Mouse (Mus musculus) limb, embryonic 13.5 days (tissue): Measurements from ENCODE around the gene Ifnz. TPM values are rescaled to one million over a fixed set of nuclear protein-coding genes. Genes with fewer than 3 reads are reported as not detected.
A peak's percentile ranks its signal among the peaks of the same experiment; 100 is the strongest.
"Not testable (repeated sequence)": the region's sequence is repeated elsewhere in the genome, so short reads cannot be mapped to it uniquely, and the experiment has no call there.

ENCODE experiments used
- ATAC-seq: fragments of 200-750 bp; cut with Nextera tagmentation; 2 replicates; pipeline ENCODE4 v1.8.0; 2017; ENCODE audit warnings: low read depth, moderate number of reproducible peaks, moderate TSS enrichment; ENCODE audit not compliant: low FRiP score
- H3K27ac ChIP-seq: fragments of 300-500 bp; sonication (generic); 2 replicates; pipeline ENCODE4 v1.5.1; 2015; ENCODE audit warnings: inconsistent platforms, mild to moderate bottlenecking, moderate library complexity
- H3K27me3 ChIP-seq: fragments of 300-500 bp; sonication (generic); 2 replicates; pipeline ENCODE4 v1.6.1; 2015; ENCODE audit warnings: mild to moderate bottlenecking, inconsistent platforms
- H3K36me3 ChIP-seq: fragments of 300-500 bp; sonication (generic); 2 replicates; pipeline ENCODE4 v1.6.1; 2015; ENCODE audit warnings: inconsistent platforms, mild to moderate bottlenecking, moderate library complexity
- H3K4me1 ChIP-seq: fragments of 300-500 bp; sonication (generic); 2 replicates; pipeline ENCODE4 v1.6.1; 2015; ENCODE audit warnings: inconsistent platforms
- H3K4me2 ChIP-seq: fragments of 300-500 bp; sonication (generic); replicated peaks from 2 replicates; pipeline ENCODE4 v1.6.1; 2015; ENCODE audit warnings: inconsistent platforms, mild to moderate bottlenecking, moderate library complexity
- H3K4me3 ChIP-seq: fragments of 300-500 bp; sonication (generic); 2 replicates; pipeline ENCODE4 v1.5.1; 2015; ENCODE audit warnings: moderate library complexity, mild to moderate bottlenecking, inconsistent platforms
- H3K9ac ChIP-seq: fragments of 300-500 bp; sonication (generic); 2 replicates; pipeline ENCODE4 v1.6.1; 2015; ENCODE audit warnings: mild to moderate bottlenecking, inconsistent platforms
- H3K9me3 ChIP-seq: fragments of 300-500 bp; sonication (generic); 2 replicates; pipeline ENCODE4 v1.6.1; 2016; ENCODE audit warnings: inconsistent platforms
- WGBS: fragments of 180-500 bp; shearing (Covaris S2); methylation state at CpG from one replicate; pipeline ENCODE4 v1.1.7; 2015; 5-methylcytosine and 5-hydroxymethylcytosine counted together
- polyA plus RNA-seq: library from polyadenylated mRNA; unstranded; fragments of >200 nt; fragmentation: Nextera tagmentation; extraction: Ambion mirVana; gene quantifications from 2 replicates; pipeline ENCODE4 v1.2.1, GENCODE M21; 2015

Gene Ifnz
- polyA plus RNA-seq, 1 experiment from 2014 or later = 0.41 TPM

DNA sequence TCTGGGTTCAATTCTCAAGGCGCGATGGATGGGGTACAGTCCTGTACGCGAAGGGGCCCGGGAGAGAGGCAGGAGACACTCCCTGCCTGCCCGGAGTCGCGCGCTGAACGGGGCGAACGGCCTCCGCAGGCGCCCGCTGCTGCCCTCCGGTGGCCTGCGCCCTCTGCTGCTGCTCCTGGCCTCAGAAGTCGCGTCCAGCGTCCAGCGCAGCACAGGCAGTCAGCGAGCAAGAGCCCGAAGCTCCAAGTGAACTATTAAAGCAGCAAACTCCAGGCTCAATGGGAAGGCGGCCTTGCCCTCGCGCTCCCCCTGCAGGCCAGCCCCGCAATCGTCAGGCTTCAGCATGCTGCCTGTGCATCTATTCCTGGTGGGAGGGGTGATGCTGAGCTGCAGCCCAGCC, 21.5 kb upstream of the Ifnz start:
- ATAC-seq, H3K9ac ChIP-seq, H3K4me1 ChIP-seq, H3K27me3 ChIP-seq, H3K9me3 ChIP-seq, H3K36me3 ChIP-seq: not testable (repeated sequence)
- H3K4me2 ChIP-seq = peak overlapping the region; percentile 57
- under 1% methylated on average over 23 of the region's 28 CpGs for WGBS
- peak overlapping the region; percentile 40 for H3K4me3 ChIP-seq
- H3K27ac ChIP-seq = peak overlapping the region; percentile 65

DNA sequence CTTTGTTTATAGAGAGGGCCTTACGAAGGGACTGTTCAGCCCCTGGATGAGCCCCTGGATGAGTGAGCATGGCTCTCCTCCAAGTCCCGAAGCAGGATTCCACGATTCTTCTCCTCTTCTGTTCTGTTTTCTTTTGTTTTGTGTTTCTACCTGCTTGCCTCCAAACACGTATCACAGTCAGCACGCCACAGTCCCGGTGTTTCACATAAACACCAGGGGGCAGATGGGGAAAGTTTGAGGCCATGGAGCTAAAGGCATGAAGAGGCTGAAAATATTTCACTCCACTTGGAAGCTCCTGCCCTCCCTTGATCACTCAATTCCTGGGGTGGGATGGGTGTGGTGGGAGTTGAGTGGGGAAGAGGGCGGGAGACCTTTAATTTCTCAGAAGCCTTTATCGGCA, 20.2 kb upstream of the Ifnz start:
- H3K4me3 ChIP-seq, H3K4me1 ChIP-seq, H3K4me2 ChIP-seq, H3K9me3 ChIP-seq, H3K27me3 ChIP-seq, H3K9ac ChIP-seq, H3K27ac ChIP-seq, ATAC-seq, H3K36me3 ChIP-seq: not testable (repeated sequence)
- 63% methylated on average over 6 of the region's 8 CpGs for WGBS

DNA sequence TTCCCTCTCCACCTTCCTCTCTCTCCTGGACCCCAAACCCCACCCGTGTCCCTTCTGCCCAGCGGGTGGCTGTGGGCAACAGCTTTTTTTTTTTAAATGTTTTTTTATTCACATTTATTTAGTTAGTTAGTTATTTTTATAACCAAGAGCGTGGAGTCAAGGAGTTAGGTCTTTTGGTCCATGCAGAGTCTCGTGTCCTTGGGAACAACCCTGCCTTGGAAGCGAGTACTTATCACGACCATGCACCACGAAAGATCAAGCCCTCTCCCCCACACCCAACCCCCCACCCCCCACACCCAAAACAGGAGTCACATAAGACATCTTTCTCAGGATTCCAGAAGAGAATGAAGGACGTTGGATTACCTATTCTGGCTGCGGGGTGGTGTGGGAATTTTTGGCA, 19.6 kb upstream of the Ifnz start:
- H3K27me3 ChIP-seq, H3K27ac ChIP-seq, ATAC-seq, H3K9me3 ChIP-seq, H3K36me3 ChIP-seq, H3K4me1 ChIP-seq, H3K4me3 ChIP-seq, H3K9ac ChIP-seq: not testable (repeated sequence)
- H3K4me2 ChIP-seq = peak overlapping the region; percentile 54
- 49% methylated on average over 9 of the region's 9 CpGs for WGBS

GRCm38 (mm10) chr4:88763384-88764018, 18.4 kb upstream of the Ifnz start:
- Histone ChIP-seq H3K4me2 (peak overlapping the region; percentile 59), H3K4me3 (peak overlapping the region; percentile 43), H3K9ac (peak overlapping the region; percentile 51; the same call in 1 of the 2 replicates)
- H3K36me3 ChIP-seq, H3K4me1 ChIP-seq, ATAC-seq, H3K27me3 ChIP-seq, H3K9me3 ChIP-seq, H3K27ac ChIP-seq: not testable (repeated sequence)
- 4% methylated on average over 27 of the region's 42 CpGs for WGBS

DNA sequence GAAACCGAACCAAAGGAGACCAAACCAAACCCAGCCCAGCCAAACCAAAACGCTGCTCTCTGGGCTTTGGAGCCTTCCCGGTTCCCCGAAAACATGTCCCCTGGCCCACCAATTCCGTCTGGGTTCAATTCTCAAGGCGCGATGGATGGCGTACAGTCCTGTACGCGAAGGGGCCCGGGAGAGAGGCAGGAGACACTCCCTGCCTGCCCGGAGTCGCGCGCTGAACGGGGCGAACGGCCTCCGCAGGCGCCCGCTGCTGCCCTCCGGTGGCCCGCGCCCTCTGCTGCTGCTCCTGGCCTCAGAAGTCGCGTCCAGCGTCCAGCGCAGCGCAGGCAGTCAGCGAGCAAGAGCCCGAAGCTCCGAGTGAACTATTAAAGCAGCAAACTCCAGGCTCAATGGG, 8.4 kb upstream of the Ifnz start, which contains the start of gene Gm13290:
Gm13290 (plus strand) TSS at position 301 of the 400 bp plus-strand sequence.
- not testable (repeated sequence) for H3K27me3 ChIP-seq, H3K4me1 ChIP-seq, H3K4me3 ChIP-seq, H3K4me2 ChIP-seq, ATAC-seq, H3K27ac ChIP-seq, H3K9me3 ChIP-seq, H3K36me3 ChIP-seq, H3K9ac ChIP-seq
- no CpG with 5 or more reads among the region's 32 CpGs for WGBS

- not testable (repeated sequence) for H3K27me3 ChIP-seq, ATAC-seq, H3K27ac ChIP-seq, H3K4me3 ChIP-seq, H3K9ac ChIP-seq, H3K4me1 ChIP-seq, H3K4me2 ChIP-seq, H3K36me3 ChIP-seq, H3K9me3 ChIP-seq
- WGBS = no CpG with 5 or more reads among the region's 29 CpGs
These were observed 5.3 kb upstream of the Ifnz start, which contains the start of gene Gm13289 for GRCm38 (mm10) chr4:88776622-88777021. TSS of gene Gm13289 (plus strand) at chr4:88776922.

DNA sequence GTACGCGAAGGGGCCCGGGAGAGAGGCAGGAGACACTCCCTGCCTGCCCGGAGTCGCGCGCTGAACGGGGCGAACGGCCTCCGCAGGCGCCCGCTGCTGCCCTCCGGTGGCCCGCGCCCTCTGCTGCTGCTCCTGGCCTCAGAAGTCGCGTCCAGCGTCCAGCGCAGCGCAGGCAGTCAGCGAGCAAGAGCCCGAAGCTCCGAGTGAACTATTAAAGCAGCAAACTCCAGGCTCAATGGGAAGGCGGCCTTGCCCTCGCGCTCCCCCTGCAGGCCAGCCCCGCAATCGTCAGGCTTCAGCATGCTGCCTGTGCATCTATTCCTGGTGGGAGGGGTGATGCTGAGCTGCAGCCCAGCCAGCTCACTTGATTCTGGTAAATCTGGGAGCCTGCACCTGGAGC, 2.4 kb upstream of the Ifnz start, which contains the start of gene Gm13272:
Gm13272 (plus strand) TSS at position 301 of the 400 bp plus-strand sequence.
- not testable (repeated sequence) for H3K27ac ChIP-seq, H3K9ac ChIP-seq, H3K4me2 ChIP-seq, H3K27me3 ChIP-seq, H3K4me1 ChIP-seq, H3K4me3 ChIP-seq, H3K36me3 ChIP-seq, H3K9me3 ChIP-seq, ATAC-seq
- no CpG with 5 or more reads among the region's 29 CpGs for WGBS

DNA sequence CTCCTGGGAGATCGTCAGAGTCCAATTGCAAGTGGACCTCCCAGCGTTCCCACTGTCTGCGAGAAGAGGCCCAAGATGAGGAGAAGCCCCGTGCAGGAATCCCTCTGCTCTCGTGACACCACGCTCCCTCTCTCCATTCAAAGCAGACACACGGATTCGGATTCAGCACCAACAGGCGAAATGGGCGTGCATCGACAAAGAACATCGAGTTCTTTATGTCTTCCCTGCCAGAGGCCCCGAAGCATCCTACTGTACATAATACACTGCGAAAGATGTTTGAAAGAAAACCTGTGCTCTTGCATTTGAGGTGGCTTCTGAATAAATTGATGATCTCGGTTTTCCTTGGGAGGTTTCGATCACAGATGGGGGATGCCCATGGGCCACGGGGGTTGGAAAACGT, 1.6 kb upstream of the Ifnz start:
- not testable (repeated sequence) for H3K9ac ChIP-seq, H3K4me1 ChIP-seq, ATAC-seq, H3K4me3 ChIP-seq, H3K4me2 ChIP-seq, H3K36me3 ChIP-seq, H3K27me3 ChIP-seq, H3K9me3 ChIP-seq, H3K27ac ChIP-seq
- WGBS = 59% methylated on average over 11 of the region's 18 CpGs

DNA sequence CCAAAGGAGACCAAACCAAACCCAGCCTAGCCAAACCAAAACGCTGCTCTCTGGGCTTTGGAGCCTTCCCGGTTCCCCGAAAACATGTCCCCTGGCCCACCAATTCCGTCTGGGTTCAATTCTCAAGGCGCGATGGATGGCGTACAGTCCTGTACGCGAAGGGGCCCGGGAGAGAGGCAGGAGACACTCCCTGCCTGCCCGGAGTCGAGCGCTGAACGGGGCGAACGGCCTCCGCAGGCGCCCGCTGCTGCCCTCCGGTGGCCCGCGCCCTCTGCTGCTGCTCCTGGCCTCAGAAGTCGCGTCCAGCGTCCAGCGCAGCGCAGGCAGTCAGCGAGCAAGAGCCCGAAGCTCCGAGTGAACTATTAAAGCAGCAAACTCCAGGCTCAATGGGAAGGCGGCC, 404 bp downstream of the Ifnz start:
- ATAC-seq, H3K9ac ChIP-seq, H3K27ac ChIP-seq, H3K27me3 ChIP-seq, H3K4me1 ChIP-seq, H3K36me3 ChIP-seq, H3K9me3 ChIP-seq: not testable (repeated sequence)
- 0% methylated on average over 13 of the region's 31 CpGs for WGBS
- H3K4me3 ChIP-seq = peak overlapping the region; percentile 30
- peak overlapping the region; percentile 51 for H3K4me2 ChIP-seq

DNA sequence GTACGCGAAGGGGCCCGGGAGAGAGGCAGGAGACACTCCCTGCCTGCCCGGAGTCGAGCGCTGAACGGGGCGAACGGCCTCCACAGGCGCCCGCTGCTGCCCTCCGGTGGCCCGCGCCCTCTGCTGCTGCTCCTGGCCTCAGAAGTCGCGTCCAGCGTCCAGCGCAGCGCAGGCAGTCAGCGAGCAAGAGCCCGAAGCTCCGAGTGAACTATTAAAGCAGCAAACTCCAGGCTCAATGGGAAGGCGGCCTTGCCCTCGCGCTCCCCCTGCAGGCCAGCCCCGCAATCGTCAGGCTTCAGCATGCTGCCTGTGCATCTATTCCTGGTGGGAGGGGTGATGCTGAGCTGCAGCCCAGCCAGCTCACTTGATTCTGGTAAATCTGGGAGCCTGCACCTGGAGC, 3.5 kb downstream of the Ifnz start, which contains the start of gene Gm13276:
Gm13276 (plus strand) TSS at position 301 of the 400 bp plus-strand sequence.
- not testable (repeated sequence) for H3K4me1 ChIP-seq, H3K9ac ChIP-seq, H3K27me3 ChIP-seq, H3K9me3 ChIP-seq, H3K4me3 ChIP-seq, ATAC-seq, H3K36me3 ChIP-seq, H3K4me2 ChIP-seq, H3K27ac ChIP-seq
- no CpG with 5 or more reads among the region's 27 CpGs for WGBS

GRCm38 (mm10) chr4:88788402-88788801, 6.5 kb downstream of the Ifnz start, which contains the start of gene Gm13277:
TSS of gene Gm13277 (plus strand) at chr4:88788632.
- WGBS = 0% methylated on average over 4 of the region's 28 CpGs
- not testable (repeated sequence) for H3K9me3 ChIP-seq, ATAC-seq, H3K27ac ChIP-seq, H3K27me3 ChIP-seq, H3K4me1 ChIP-seq, H3K9ac ChIP-seq, H3K4me3 ChIP-seq, H3K36me3 ChIP-seq, H3K4me2 ChIP-seq

DNA sequence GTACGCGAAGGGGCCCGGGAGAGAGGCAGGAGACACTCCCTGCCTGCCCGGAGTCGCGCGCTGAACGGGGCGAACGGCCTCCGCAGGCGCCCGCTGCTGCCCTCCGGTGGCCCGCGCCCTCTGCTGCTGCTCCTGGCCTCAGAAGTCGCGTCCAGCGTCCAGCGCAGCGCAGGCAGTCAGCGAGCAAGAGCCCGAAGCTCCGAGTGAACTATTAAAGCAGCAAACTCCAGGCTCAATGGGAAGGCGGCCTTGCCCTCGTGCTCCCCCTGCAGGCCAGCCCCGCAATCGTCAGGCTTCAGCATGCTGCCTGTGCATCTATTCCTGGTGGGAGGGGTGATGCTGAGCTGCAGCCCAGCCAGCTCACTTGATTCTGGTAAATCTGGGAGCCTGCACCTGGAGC, 9.3 kb downstream of the Ifnz start, which contains the start of gene Gm13278:
Gm13278 (plus strand) TSS at position 301 of the 400 bp plus-strand sequence.
- not testable (repeated sequence) for H3K4me3 ChIP-seq, H3K36me3 ChIP-seq, H3K4me1 ChIP-seq, ATAC-seq, H3K27ac ChIP-seq, H3K9ac ChIP-seq, H3K27me3 ChIP-seq, H3K9me3 ChIP-seq, H3K4me2 ChIP-seq
- no CpG with 5 or more reads among the region's 28 CpGs for whole genome bisulfite sequencing
